Mouse (Mus musculus) kidney, adult 2 months (tissue): ENCODE data around the gene Gpr62.

Source experiments
- CTCF ChIP-seq: fragments of 200-500 bp; conservative IDR thresholded peaks from 2 replicates; pipeline ENCODE4 v1.5.1; 2011; ENCODE audit warnings: low read depth, mild to moderate bottlenecking, control low read depth, low read length, moderate library complexity, mixed read lengths; ENCODE audit not compliant: insufficient read depth, insufficient read length
- POLR2A ChIP-seq: fragments of 200-500 bp; IDR thresholded peaks from one replicate; pipeline ENCODE4 v1.6.1; 2011; ENCODE audit warnings: low read depth, low read length, control low read depth

DNA sequence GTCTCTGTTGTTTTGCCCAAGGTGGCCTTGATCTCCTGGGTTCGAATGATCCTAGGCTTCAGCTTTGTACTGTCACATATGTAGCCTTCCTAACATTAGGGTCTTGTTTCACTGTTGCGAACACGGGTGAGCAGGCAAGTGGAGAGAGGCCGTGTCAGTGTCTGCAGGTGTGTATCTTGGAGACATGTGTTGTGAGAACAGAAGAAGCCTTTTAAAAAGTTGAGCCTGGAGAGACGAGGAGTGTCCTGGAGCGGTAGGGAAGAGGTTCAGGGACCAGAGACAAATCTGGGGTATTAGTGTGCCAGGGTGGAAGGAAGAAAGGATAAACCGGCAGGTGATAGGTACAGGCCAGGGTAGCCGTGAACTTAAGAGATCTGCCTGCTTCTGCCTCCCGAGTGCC is 12.4 kb upstream of the Gpr62 start:
- no peak for TF ChIP-seq CTCF
- TF ChIP-seq POLR2A = no peak
